Mouse (Mus musculus) small intestine, adult 2 months (tissue): Measurements from ENCODE around the gene Gipc1.

Source experiments
- CTCF ChIP-seq: fragments of 200-500 bp; IDR thresholded peaks from 2 replicates; pipeline ENCODE4 v1.5.1; 2012; ENCODE audit warnings: low read depth, mild to moderate bottlenecking, control low read depth, inconsistent platforms, low read length, moderate library complexity, mixed read lengths; ENCODE audit not compliant: insufficient replicate concordance, insufficient read length; ENCODE audit errors: extremely low read depth
- POLR2A ChIP-seq: fragments of 200-500 bp; IDR thresholded peaks from 2 replicates; pipeline ENCODE4 v1.6.1; 2012; ENCODE audit warnings: low read depth, mild to moderate bottlenecking, control low read depth, inconsistent platforms, low read length, moderate library complexity

- no peak for TF ChIP-seq POLR2A
- TF ChIP-seq CTCF = peak; percentile 88
Observed at GRCm38 (mm10) chr8:83622389-83622989, 30.0 kb upstream of the Gipc1 start.
